Mouse (Mus musculus) hindbrain, embryonic 12.5 days (tissue): ENCODE data around the gene Olfr773. TPM values are rescaled to one million over a fixed set of nuclear protein-coding genes. Genes with fewer than 3 reads are reported as not detected.
"Not testable (repeated sequence)": the region's sequence is repeated elsewhere in the genome, so short reads cannot be mapped to it uniquely, and the experiment has no call there.

ENCODE experiments used
- ATAC-seq: fragments of 200-750 bp; cut with Nextera tagmentation; 2 replicates; pipeline ENCODE4 v1.8.0; 2017; ENCODE audit warnings: moderate TSS enrichment; ENCODE audit not compliant: low FRiP score
- H3K27ac ChIP-seq: fragments of 300-500 bp; sonication (generic); 2 replicates; pipeline ENCODE4 v1.5.1; 2016; ENCODE audit warnings: mild to moderate bottlenecking
- H3K27me3 ChIP-seq: fragments of 300-500 bp; sonication (generic); 2 replicates; pipeline ENCODE4 v1.6.1; 2016; ENCODE audit warnings: mild to moderate bottlenecking
- H3K36me3 ChIP-seq: fragments of 300-500 bp; sonication (generic); 2 replicates; pipeline ENCODE4 v1.6.1; 2016; ENCODE audit warnings: mild to moderate bottlenecking
- H3K4me1 ChIP-seq: fragments of 300-500 bp; sonication (generic); 2 replicates; pipeline ENCODE4 v1.6.1; 2016
- H3K4me2 ChIP-seq: fragments of 300-500 bp; sonication (generic); replicated peaks from 2 replicates; pipeline ENCODE4 v1.6.1; 2016; ENCODE audit warnings: mild to moderate bottlenecking
- H3K4me3 ChIP-seq: fragments of 300-500 bp; sonication (generic); 2 replicates; pipeline ENCODE4 v1.5.1; 2016; ENCODE audit warnings: mild to moderate bottlenecking
- H3K9ac ChIP-seq: fragments of 300-500 bp; sonication (generic); 2 replicates; pipeline ENCODE4 v1.6.1; 2016; ENCODE audit warnings: mild to moderate bottlenecking, moderate library complexity
- H3K9me3 ChIP-seq: fragments of 300-500 bp; sonication (generic); replicated peaks from 2 replicates; pipeline ENCODE4 v1.6.1; 2016; ENCODE audit warnings: mild to moderate bottlenecking
- WGBS: fragments of 180-500 bp; shearing (Covaris S2); methylation state at CpG from one replicate; pipeline ENCODE4 v1.1.7; 2016; 5-methylcytosine and 5-hydroxymethylcytosine counted together
- polyA plus RNA-seq: library from polyadenylated mRNA; unstranded; fragments of >200 nt; fragmentation: Nextera tagmentation; extraction: Ambion mirVana; gene quantifications from 2 replicates; pipeline ENCODE4 v1.2.1, GENCODE M21; 2016

Gene Olfr773
- polyA plus RNA-seq = not detected in 2 replicates

- not testable (repeated sequence) for H3K9ac ChIP-seq, H3K4me1 ChIP-seq, H3K4me2 ChIP-seq, H3K27ac ChIP-seq, H3K9me3 ChIP-seq, H3K27me3 ChIP-seq, H3K4me3 ChIP-seq, ATAC-seq, H3K36me3 ChIP-seq
These were observed at the start of gene Olfr773 for GRCm38 (mm10) chr10:129187319-129187718. Gene Olfr773, minus strand, starts transcription at chr10:129187419.

DNA sequence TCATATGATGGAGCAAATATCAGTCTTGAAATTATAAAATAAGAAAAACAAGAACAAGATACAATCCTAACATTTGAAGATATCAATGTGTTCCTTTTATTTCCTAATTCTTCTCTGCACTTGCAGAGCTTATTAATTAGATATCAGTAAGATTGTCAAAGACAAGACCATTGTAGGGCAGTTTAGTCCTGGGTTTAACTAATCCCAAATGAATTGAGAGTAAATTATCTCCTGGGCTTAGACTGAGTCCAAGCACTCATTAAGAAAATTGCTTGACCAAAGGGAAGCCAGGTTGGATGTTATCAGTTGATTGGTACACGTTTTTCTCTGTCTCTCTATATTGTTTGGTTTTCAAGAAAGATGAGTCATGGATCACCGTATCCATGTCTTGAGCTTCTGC lies 48.7 kb upstream of the Olfr773 start, which contains the start of gene Olfr774:
TSS of gene Olfr774 (plus strand) at position 301 of the 400 bp plus-strand sequence.
- Histone ChIP-seq H3K27me3 (no peaks in the 10 kb centered on the region), H3K9me3 (no peaks in the 10 kb centered on the region), H3K4me3 (no peak within 1 kb of the TSS), H3K4me2 (no peak within 1 kb of the TSS), H3K36me3 (no peaks in the 10 kb centered on the region), H3K9ac (no peak within 1 kb of the TSS), H3K4me1 (no peaks in the 10 kb centered on the region), H3K27ac (no peak within 1 kb of the TSS)
- ATAC-seq = no peak
- WGBS = 73% methylated on average over 2 of the region's 2 CpGs

- Histone ChIP-seq H3K36me3 (no peaks in the 10 kb centered on the region), H3K27ac (no peak overlapping the region), H3K4me1 (no peaks in the 10 kb centered on the region), H3K4me3 (no peak overlapping the region), H3K9me3 (no peaks in the 10 kb centered on the region), H3K4me2 (no peak overlapping the region), H3K9ac (no peak overlapping the region), H3K27me3 (no peaks in the 10 kb centered on the region)
- no peak for ATAC-seq
- WGBS = 89% methylated on average over 1 of the region's 1 CpGs
These were observed 43.5 kb upstream of the Olfr773 start for GRCm38 (mm10) chr10:129230737-129231136.

DNA sequence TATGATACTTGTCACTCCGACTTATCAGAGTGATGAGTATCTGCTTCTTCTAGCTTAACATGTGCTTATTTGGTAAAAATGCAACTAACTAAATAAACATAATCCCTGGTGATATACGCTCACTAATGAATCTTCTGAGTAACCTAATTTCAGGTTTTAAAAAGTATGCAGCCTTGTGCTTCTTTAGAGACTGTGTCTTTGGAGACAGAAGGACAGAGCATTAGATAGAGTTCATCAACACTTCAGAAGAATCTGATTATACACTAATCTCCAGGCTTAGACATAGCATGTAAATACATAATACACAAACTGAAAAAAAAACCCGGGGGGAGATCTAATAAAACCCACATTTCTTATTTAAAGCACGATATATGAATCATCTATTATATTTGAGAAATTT lies 9.4 kb downstream of the Olfr773 start, which contains the start of gene Olfr772:
TSS of gene Olfr772 (minus strand) at position 101 of the 400 bp plus-strand sequence.
- not testable (repeated sequence) for H3K4me2 ChIP-seq, H3K9ac ChIP-seq, H3K4me1 ChIP-seq, H3K27me3 ChIP-seq, H3K27ac ChIP-seq, H3K4me3 ChIP-seq, H3K36me3 ChIP-seq, ATAC-seq, H3K9me3 ChIP-seq
- 88% methylated on average over 3 of the region's 4 CpGs for WGBS

DNA sequence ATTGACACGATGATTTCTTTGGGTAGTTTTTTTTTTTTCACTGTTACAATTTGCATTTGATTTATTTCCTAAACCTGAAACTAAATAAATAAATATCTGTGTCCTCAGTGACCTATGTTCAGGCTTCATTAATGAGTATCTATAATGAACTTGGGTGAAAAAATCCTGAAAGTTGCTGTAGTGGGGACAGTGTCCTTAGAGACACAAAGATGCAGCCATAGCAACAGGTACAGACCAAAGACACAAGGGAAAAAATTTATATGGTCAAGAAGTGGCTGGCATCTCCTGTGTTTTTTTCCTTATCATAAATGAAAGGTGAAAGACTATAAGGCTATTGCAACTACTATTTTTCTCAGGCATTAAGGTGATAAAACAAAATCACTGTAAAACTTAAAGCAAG lies 22.6 kb downstream of the Olfr773 start, which contains the start of gene Olfr771:
TSS of gene Olfr771 (minus strand) at position 101 of the 400 bp plus-strand sequence.
- Histone ChIP-seq H3K4me2 (no peak within 1 kb of the TSS), H3K27me3 (no peaks in the 10 kb centered on the region), H3K4me1 (no peaks in the 10 kb centered on the region), H3K36me3 (no peaks in the 10 kb centered on the region), H3K9me3 (no peaks in the 10 kb centered on the region), H3K9ac (no peak within 1 kb of the TSS), H3K27ac (no peak within 1 kb of the TSS), H3K4me3 (no peak within 1 kb of the TSS)
- no peak for ATAC-seq
- 92% methylated on average over 1 of the region's 1 CpGs for WGBS

DNA sequence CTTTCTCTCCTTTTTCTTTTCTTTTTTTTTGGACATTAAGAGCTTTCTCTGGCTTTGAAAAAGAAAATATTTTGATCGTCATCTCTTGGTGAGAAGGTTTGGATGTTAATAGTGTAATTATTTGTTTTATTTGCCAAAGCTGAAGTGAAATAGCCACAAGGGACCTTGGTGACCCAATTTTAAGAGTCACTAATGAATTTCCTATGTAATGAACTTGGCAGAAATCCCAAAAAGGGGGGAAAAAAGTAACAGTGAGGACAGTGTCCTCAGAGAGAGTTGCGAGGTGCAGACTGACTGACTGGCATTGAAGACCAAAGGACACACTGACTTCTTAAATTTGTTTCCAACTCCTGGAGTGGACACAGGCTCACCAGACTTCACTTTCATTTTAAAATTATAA lies 48.3 kb downstream of the Olfr773 start, which contains the start of gene Olfr770:
TSS of gene Olfr770 (minus strand) at position 101 of the 400 bp plus-strand sequence.
- Histone ChIP-seq H3K4me3 (no peak within 1 kb of the TSS), H3K27ac (no peak within 1 kb of the TSS), H3K4me1 (no peaks in the 10 kb centered on the region), H3K9me3 (no peaks in the 10 kb centered on the region), H3K9ac (no peak within 1 kb of the TSS), H3K4me2 (no peak within 1 kb of the TSS), H3K36me3 (no peaks in the 10 kb centered on the region), H3K27me3 (no peaks in the 10 kb centered on the region)
- no peak for ATAC-seq
- 93% methylated on average over 2 of the region's 2 CpGs for WGBS

Other genes with a start within 250 kb of the Olfr773 start
- gene Mettl7b, start 226.4 kb downstream of the Olfr773 start, polyA plus RNA-seq = not detected in 2 replicates
- gene Olfr9, start 198.0 kb downstream of the Olfr773 start, polyA plus RNA-seq = not detected in 2 replicates
- not detected in 2 replicates for gene Olfr763, start 176.6 kb downstream of the Olfr773 start, polyA plus RNA-seq
- gene Olfr764-ps1, start 147.5 kb downstream of the Olfr773 start, polyA plus RNA-seq = not detected in 2 replicates
- not detected in 2 replicates for gene Olfr765, start 137.4 kb downstream of the Olfr773 start, polyA plus RNA-seq
- gene Olfr766-ps1, start 118.4 kb downstream of the Olfr773 start, polyA plus RNA-seq = not detected in 2 replicates
- gene Olfr767, start 104.5 kb downstream of the Olfr773 start, polyA plus RNA-seq = not detected in 2 replicates
- gene Olfr768, start 88.0 kb downstream of the Olfr773 start, polyA plus RNA-seq = not detected in 2 replicates
- not detected in 2 replicates for gene Olfr769, start 69.6 kb downstream of the Olfr773 start, polyA plus RNA-seq
- not detected in 2 replicates for gene Olfr770, start 48.4 kb downstream of the Olfr773 start, polyA plus RNA-seq
- gene Olfr771, start 22.7 kb downstream of the Olfr773 start, polyA plus RNA-seq = not detected in 2 replicates
- not detected in 2 replicates for gene Olfr772, start 9.5 kb downstream of the Olfr773 start, polyA plus RNA-seq
- not detected in 2 replicates for gene Olfr774, start 48.8 kb upstream of the Olfr773 start, polyA plus RNA-seq
- gene Olfr775, start 61.0 kb upstream of the Olfr773 start, polyA plus RNA-seq = not detected in 2 replicates
- not detected in 2 replicates for gene Olfr776, start 71.7 kb upstream of the Olfr773 start, polyA plus RNA-seq
- gene Olfr777, start 84.1 kb upstream of the Olfr773 start, polyA plus RNA-seq = not detected in 2 replicates
- gene Olfr780, start 130.7 kb upstream of the Olfr773 start, polyA plus RNA-seq = not detected in 2 replicates
- gene Olfr781, start 141.4 kb upstream of the Olfr773 start, polyA plus RNA-seq = not detected in 2 replicates
- gene Olfr782, start 161.4 kb upstream of the Olfr773 start, polyA plus RNA-seq = not detected in 2 replicates
- gene Olfr784, start 196.7 kb upstream of the Olfr773 start, polyA plus RNA-seq = not detected in 2 replicates
- gene Olfr785, start 218.0 kb upstream of the Olfr773 start, polyA plus RNA-seq = not detected in 2 replicates
- not detected in 2 replicates for gene Olfr786, start 239.9 kb upstream of the Olfr773 start, polyA plus RNA-seq